ENCODE assay signal across 8 mouse cellular contexts in the genomic region with DNA sequence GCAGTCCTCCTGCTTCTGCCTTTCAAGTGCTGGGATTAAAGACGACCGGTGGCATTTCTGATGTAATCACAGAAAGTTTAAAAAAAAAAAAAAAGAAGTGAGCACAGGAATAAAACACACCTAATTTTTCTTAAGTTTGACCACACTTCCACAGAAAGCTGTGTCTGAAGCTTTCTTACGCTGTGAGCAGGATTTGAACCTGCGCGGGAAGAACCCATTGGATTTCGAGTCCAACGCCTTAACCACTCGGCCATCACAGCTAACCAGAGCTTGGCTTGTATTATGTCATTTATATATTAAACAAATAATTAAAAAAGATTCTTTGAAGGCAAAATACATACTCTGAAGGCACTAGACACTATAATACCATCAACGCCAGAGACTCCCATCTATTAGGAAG. TPM values are rescaled to one million over a fixed set of nuclear protein-coding genes. Genes with fewer than 3 reads are reported as not detected.
A peak's percentile ranks its signal among the peaks of the same experiment; 100 is the strongest.
DNase-seq lines count a peak whose midpoint lies in the region; ATAC-seq and TF ChIP-seq lines count a peak whose summit lies in the region.

No protein-coding gene starts in this region.

- H3K4me1 ChIP-seq in MEL (ENCODE audit: control insufficient read depth in 1 of 2, insufficient read depth in 2 of 2, low read length in 2 of 2) = peaks cover 0 to 3% of the 10 kb centered on the region in 2 experiments; a peak in 1 of 4 replicates
- peaks cover 19% of the 10 kb centered on the region for H3K4me1 ChIP-seq in forebrain, embryonic 10.5 days
- H3K4me1 ChIP-seq in lung, embryonic 14.5 days (ENCODE audit: insufficient read depth) = no peaks in the 10 kb centered on the region
- no peaks in the 10 kb centered on the region for H3K4me1 ChIP-seq in neural tube, embryonic 14.5 days (ENCODE audit: control insufficient read depth, insufficient read depth, low read length)

- H3K27me3 ChIP-seq in MEL (ENCODE audit: control insufficient read depth in 1 of 2, insufficient read depth in 2 of 2, low read length in 2 of 2) = no peaks in the 10 kb centered on the region
- peaks cover 31% of the 10 kb centered on the region for H3K27me3 ChIP-seq in forebrain, embryonic 10.5 days (ENCODE audit: poor library complexity, severe bottlenecking)
- no peaks in the 10 kb centered on the region for H3K27me3 ChIP-seq in lung, embryonic 14.5 days (ENCODE audit: insufficient read depth, low read length)
- peaks cover 37% of the 10 kb centered on the region; the same call in 1 of the 2 replicates for H3K27me3 ChIP-seq in neural tube, embryonic 14.5 days (ENCODE audit: control insufficient read depth, insufficient read depth, low read length)

- no peak for TF ChIP-seq RAD21 in MEL (IDR thresholded peaks at IDR 0.05; ENCODE audit: low read depth, low read length)

- ATAC-seq in lung, embryonic 14.5 days (ENCODE audit: insufficient read depth) = peak; percentile 81
- ATAC-seq in neural tube, embryonic 14.5 days (ENCODE audit: low read depth) = peak; percentile 70; the same call in 1 of the 2 replicates

- H3K79me2 ChIP-seq in MEL (ENCODE audit: control insufficient read depth, insufficient read depth, low read length, poor library complexity) = no peaks in the 10 kb centered on the region; the same call in 1 of the 2 replicates

- TF ChIP-seq EP300 in MEL (IDR thresholded peaks at IDR 0.05; ENCODE audit: low read depth in 1 of 2, low read length in 2 of 2) = no peak

- under 1% methylated on average over 9 of the region's 9 CpGs for WGBS in forebrain, embryonic 10.5 days
- WGBS in lung, embryonic 14.5 days = 0% methylated on average over 9 of the region's 9 CpGs
- WGBS in neural tube, embryonic 14.5 days = 1% methylated on average over 9 of the region's 9 CpGs

- H3K9ac ChIP-seq in MEL (ENCODE audit: control insufficient read depth, low read depth, low read length, poor library complexity, severe bottlenecking) = peak overlapping the region; percentile 72
- peak overlapping the region; percentile 55 for H3K9ac ChIP-seq in lung, embryonic 14.5 days
- H3K9ac ChIP-seq in neural tube, embryonic 14.5 days (replicated peaks; ENCODE audit: low read depth, low read length) = no peak overlapping the region

- DNase-seq in MEL (ENCODE audit: low read depth, low spot score) = peak; percentile 93
- peak; percentile 83 for DNase-seq in c-Kit-negative CD71-positive TER-119-positive erythroid progenitor cells, embryonic 14.5 days (ENCODE audit: low read depth, low spot score)
- peak; percentile 80 for DNase-seq in forebrain, embryonic 10.5 days (ENCODE audit: extremely low spot score, low spot score)
- DNase-seq in heart, postnatal 10 days = peak; percentile 90
- peak; percentile 82 to 84 for DNase-seq in kidney, postnatal 25 days
- DNase-seq in lung, embryonic 14.5 days = peak; percentile 97
- DNase-seq in thymus, postnatal 10 days (ENCODE audit: low spot score in 2 of 2) = peak; percentile 51 to 65

- peaks cover 0 to 2% of the 10 kb centered on the region in 2 experiments; a peak in 2 of 4 replicates for H3K36me3 ChIP-seq in MEL (ENCODE audit: control insufficient read depth in 1 of 2, insufficient read depth in 2 of 2, low read length in 2 of 2)
- no peaks in the 10 kb centered on the region for H3K36me3 ChIP-seq in forebrain, embryonic 10.5 days (replicated peaks)
- H3K36me3 ChIP-seq in lung, embryonic 14.5 days (ENCODE audit: insufficient read depth) = no peaks in the 10 kb centered on the region
- no peaks in the 10 kb centered on the region for H3K36me3 ChIP-seq in neural tube, embryonic 14.5 days (ENCODE audit: control insufficient read depth, insufficient read depth, low read length)

- no peaks in the 10 kb centered on the region for H3K9me3 ChIP-seq in MEL (replicated peaks; ENCODE audit: insufficient read depth, low read length)
- H3K9me3 ChIP-seq in forebrain, embryonic 10.5 days = no peaks in the 10 kb centered on the region
- H3K9me3 ChIP-seq in lung, embryonic 14.5 days (ENCODE audit: low read depth, low read length) = no peaks in the 10 kb centered on the region
- no peaks in the 10 kb centered on the region for H3K9me3 ChIP-seq in neural tube, embryonic 14.5 days (ENCODE audit: control insufficient read depth, low read length)

- peak overlapping the region; percentile 87 for H3K4me2 ChIP-seq in lung, embryonic 14.5 days
- peak overlapping the region; percentile 47 for H3K4me2 ChIP-seq in neural tube, embryonic 14.5 days (ENCODE audit: low read depth, low read length)

- no peak for TF ChIP-seq CTCF in MEL (IDR thresholded peaks at IDR 0.05 in 2 of 3, conservative IDR thresholded peaks at IDR 0.05 in 1 of 3; ENCODE audit: control insufficient read depth in 1 of 3, insufficient read depth in 1 of 3, low read depth in 2 of 3, low read length in 3 of 3, poor library complexity in 1 of 3, severe bottlenecking in 1 of 3)
- no peak for TF ChIP-seq CTCF in lung, embryonic 14.5 days (IDR thresholded peaks at IDR 0.05; ENCODE audit: low read depth)

- H3K27ac ChIP-seq in MEL (ENCODE audit: control insufficient read depth, low read depth, low read length) = peak overlapping the region; percentile 47; the same call in 1 of the 2 replicates
- peak overlapping the region; percentile 58 for H3K27ac ChIP-seq in forebrain, embryonic 10.5 days
- H3K27ac ChIP-seq in lung, embryonic 14.5 days (ENCODE audit: low read depth) = no peak overlapping the region
- H3K27ac ChIP-seq in neural tube, embryonic 14.5 days (ENCODE audit: low read depth, low read length) = no peak overlapping the region

- intact Hi-C loops in heart, postnatal 10 days (cut with DNase I) = loop anchor here (5.0 to 10.0 kb wide), 3 partner anchors 167 to 1415 kb away; no protein-coding TSS in a partner anchor

- no peak for TF ChIP-seq POLR2A in MEL (IDR thresholded peaks at IDR 0.05; ENCODE audit: control insufficient read depth in 1 of 2, insufficient read depth in 1 of 2, low read depth in 1 of 2, low read length in 2 of 2, poor library complexity in 1 of 2)

- peak overlapping the region; percentile 60 to 80 for H3K4me3 ChIP-seq in MEL (ENCODE audit: control insufficient read depth in 1 of 2, insufficient read depth in 1 of 2, low read depth in 2 of 2, low read length in 2 of 2)
- peak overlapping the region; percentile 68 for H3K4me3 ChIP-seq in forebrain, embryonic 10.5 days
- peak overlapping the region; percentile 55 for H3K4me3 ChIP-seq in lung, embryonic 14.5 days (ENCODE audit: low read depth, low read length)
- H3K4me3 ChIP-seq in neural tube, embryonic 14.5 days (ENCODE audit: low read depth, low read length) = peak overlapping the region; percentile 30

TF ChIP-seq in MEL, 35 proteins besides CTCF, POLR2A, EP300 and RAD21:
- TF ChIP-seq MAFK (IDR thresholded peaks at IDR 0.05; ENCODE audit: borderline replicate concordance, low read depth, low read length) = no peak
- TF ChIP-seq TBP (IDR thresholded peaks at IDR 0.05; ENCODE audit: low read depth, low read length) = peak; percentile 100

RNA-seq across cellular contexts. Expression of a gene that starts 12.7 kb away (rescaled TPM):
- not detected in 2 replicates for total RNA-seq in MEL (2012; rRNA removed)
- under 1 TPM in 1 of 2 experiments, not detected in 1; 0.47 TPM for polyA plus RNA-seq in MEL (2012; ENCODE audit: insufficient read depth in 1 of 2, insufficient read length in 2 of 2, low read depth in 1 of 2, low replicate concordance in 2 of 2, missing spikeins in 1 of 2)
- polyA plus RNA-seq in forebrain, embryonic 10.5 days (2016; fragmentation: Nextera tagmentation; extraction: Ambion mirVana) = 0.26 and 0.41 TPM in 2 replicates
- not detected for total RNA-seq in heart, postnatal 10 days (2021)
- polyA plus RNA-seq in lung, embryonic 14.5 days (2014; fragmentation: Nextera tagmentation; extraction: Ambion mirVana) = 1.6 and 2.0 TPM in 2 replicates
- not detected in 2 replicates for polyA plus RNA-seq in neural tube, embryonic 14.5 days (2014; fragmentation: Nextera tagmentation; extraction: Ambion mirVana)

RNA-seq across cellular contexts. Expression of a gene that starts 13.1 kb away (rescaled TPM):
- total RNA-seq in MEL (2012; rRNA removed) = 1,264 and 1,284 TPM in 2 replicates
- polyA plus RNA-seq in MEL (2012; ENCODE audit: insufficient read depth in 1 of 2, insufficient read length in 2 of 2, low read depth in 1 of 2, low replicate concordance in 2 of 2, missing spikeins in 1 of 2) = 1 to 10 TPM in 1 of 2 experiments, not detected in 1; 3.7 TPM
- 12.1 and 14.3 TPM in 2 replicates for polyA plus RNA-seq in forebrain, embryonic 10.5 days (2016; fragmentation: Nextera tagmentation; extraction: Ambion mirVana)
- total RNA-seq in heart, postnatal 10 days (2021) = 100 to 1,000 TPM; 181 to 187 TPM
- polyA plus RNA-seq in lung, embryonic 14.5 days (2014; fragmentation: Nextera tagmentation; extraction: Ambion mirVana) = 21.2 and 21.6 TPM in 2 replicates
- polyA plus RNA-seq in neural tube, embryonic 14.5 days (2014; fragmentation: Nextera tagmentation; extraction: Ambion mirVana) = not detected in 2 replicates

RNA-seq across cellular contexts. Expression of a gene that starts 13.4 kb away (rescaled TPM):
- 2,495 and 3,316 TPM in 2 replicates for total RNA-seq in MEL (2012; rRNA removed)
- polyA plus RNA-seq in MEL (2012; ENCODE audit: insufficient read depth in 1 of 2, insufficient read length in 2 of 2, low read depth in 1 of 2, low replicate concordance in 2 of 2, missing spikeins in 1 of 2) = 1 to 10 TPM in 1 of 2 experiments, not detected in 1; 5.7 TPM
- polyA plus RNA-seq in forebrain, embryonic 10.5 days (2016; fragmentation: Nextera tagmentation; extraction: Ambion mirVana) = 6.4 and 7.7 TPM in 2 replicates
- total RNA-seq in heart, postnatal 10 days (2021) = 100 to 1,000 TPM; 213 to 221 TPM
- 8.6 and 11.7 TPM in 2 replicates for polyA plus RNA-seq in lung, embryonic 14.5 days (2014; fragmentation: Nextera tagmentation; extraction: Ambion mirVana)
- polyA plus RNA-seq in neural tube, embryonic 14.5 days (2014; fragmentation: Nextera tagmentation; extraction: Ambion mirVana) = 0.98 TPM in 1 of 2 replicates, not detected in the other

RNA-seq across cellular contexts. Expression of a gene that starts 18.9 kb away (rescaled TPM):
- total RNA-seq in MEL (2012; rRNA removed) = 1,065 and 1,370 TPM in 2 replicates
- 10 to 100 TPM in 1 of 2 experiments, not detected in 1; 10.4 TPM for polyA plus RNA-seq in MEL (2012; ENCODE audit: insufficient read depth in 1 of 2, insufficient read length in 2 of 2, low read depth in 1 of 2, low replicate concordance in 2 of 2, missing spikeins in 1 of 2)
- polyA plus RNA-seq in forebrain, embryonic 10.5 days (2016; fragmentation: Nextera tagmentation; extraction: Ambion mirVana) = 53.1 and 58.6 TPM in 2 replicates
- 10 to 100 TPM; 70.8 to 71.4 TPM for total RNA-seq in heart, postnatal 10 days (2021)
- 26.4 and 26.7 TPM in 2 replicates for polyA plus RNA-seq in lung, embryonic 14.5 days (2014; fragmentation: Nextera tagmentation; extraction: Ambion mirVana)
- 5.7 and 5.8 TPM in 2 replicates for polyA plus RNA-seq in neural tube, embryonic 14.5 days (2014; fragmentation: Nextera tagmentation; extraction: Ambion mirVana)

RNA-seq across cellular contexts. Expression of a gene that starts 20.5 kb away (rescaled TPM):
- 766 and 975 TPM in 2 replicates for total RNA-seq in MEL (2012; rRNA removed)
- 1 to 10 TPM in 1 of 2 experiments, not detected in 1; 5.9 TPM for polyA plus RNA-seq in MEL (2012; ENCODE audit: insufficient read depth in 1 of 2, insufficient read length in 2 of 2, low read depth in 1 of 2, low replicate concordance in 2 of 2, missing spikeins in 1 of 2)
- 54.9 and 55.0 TPM in 2 replicates for polyA plus RNA-seq in forebrain, embryonic 10.5 days (2016; fragmentation: Nextera tagmentation; extraction: Ambion mirVana)
- 100 to 1,000 TPM; 142 to 176 TPM for total RNA-seq in heart, postnatal 10 days (2021)
- polyA plus RNA-seq in lung, embryonic 14.5 days (2014; fragmentation: Nextera tagmentation; extraction: Ambion mirVana) = 71.0 and 82.2 TPM in 2 replicates
- polyA plus RNA-seq in neural tube, embryonic 14.5 days (2014; fragmentation: Nextera tagmentation; extraction: Ambion mirVana) = 2.9 and 3.8 TPM in 2 replicates

Comparison
In these comparisons a context has a peak if more than half of its experiments do, and no peak if none do; other contexts are left out.
1. H3K27ac ChIP-seq: peak in MEL (single experiment) and forebrain, embryonic 10.5 days (single experiment); none in lung, embryonic 14.5 days (single experiment) and neural tube, embryonic 14.5 days (single experiment).
2. Peak in every context shown above with its lines, with median percentiles within 50 percentile points of each other: DNase-seq and H3K4me3 ChIP-seq.